Mouse (Mus musculus) CH12.LX (cell line): Measurements from ENCODE around the gene Mrpl33.

Source experiments
- CTCF ChIP-seq, 2 experiments: IDR thresholded peaks in 1 of 2; conservative IDR thresholded peaks in 1 of 2; 2 replicates each; pipeline ENCODE4 v1.5.1; 2011 to 2012; ENCODE audit warnings: low read depth in 2 of 2, low read length in 2 of 2, improper control_type of control experiment in 1 of 2, inconsistent platforms in 1 of 2, mild to moderate bottlenecking in 1 of 2, moderate library complexity in 1 of 2
- JUND ChIP-seq: conservative IDR thresholded peaks from 2 replicates; pipeline ENCODE4 v1.6.1; 2011; ENCODE audit warnings: low read depth, low read length, improper control_type of control experiment
- MAX ChIP-seq: IDR thresholded peaks from 2 replicates; pipeline ENCODE4 v1.6.1; 2011; ENCODE audit warnings: low read length, improper control_type of control experiment
- NELFE ChIP-seq: IDR thresholded peaks from 2 replicates; pipeline ENCODE4 v1.6.1; 2011; ENCODE audit warnings: low read depth, low read length, improper control_type of control experiment
- POLR2A ChIP-seq: IDR thresholded peaks from 2 replicates; pipeline ENCODE4 v1.6.1; 2011; ENCODE audit warnings: low read depth, mild to moderate bottlenecking, improper control_type of control experiment, low read length

DNA sequence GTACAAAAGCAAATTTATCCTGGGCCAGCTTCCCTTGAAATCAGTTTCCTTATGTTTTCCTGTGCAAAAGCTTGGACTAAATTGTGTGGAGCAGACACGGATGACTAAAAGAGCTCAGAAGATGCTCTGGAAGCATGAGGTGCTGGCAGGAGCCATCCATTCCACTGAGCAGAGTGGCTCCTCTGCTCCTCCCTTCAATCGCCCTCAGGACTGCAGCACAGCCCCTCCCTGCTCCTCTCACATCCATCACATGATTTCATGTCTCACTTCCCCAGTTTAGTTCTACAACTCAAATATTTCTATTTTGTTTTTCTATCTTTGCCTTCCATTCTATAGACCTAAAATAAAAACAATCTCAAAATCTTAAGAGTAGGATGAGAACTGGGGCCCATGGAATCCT is 74.4 kb downstream of the Mrpl33 start:
- TF ChIP-seq CTCF (conservative IDR thresholded peaks at IDR 0.05 in 1 of 2, IDR thresholded peaks at IDR 0.05 in 1 of 2; ENCODE audit: low read depth in 2 of 2, low read length in 2 of 2): no peak
- TF ChIP-seq POLR2A: no peak
- no peak for TF ChIP-seq NELFE
- no peak for TF ChIP-seq JUND
- TF ChIP-seq MAX: no peak
